ENCODE assay signal across 25 mouse cellular contexts in the genomic region with DNA sequence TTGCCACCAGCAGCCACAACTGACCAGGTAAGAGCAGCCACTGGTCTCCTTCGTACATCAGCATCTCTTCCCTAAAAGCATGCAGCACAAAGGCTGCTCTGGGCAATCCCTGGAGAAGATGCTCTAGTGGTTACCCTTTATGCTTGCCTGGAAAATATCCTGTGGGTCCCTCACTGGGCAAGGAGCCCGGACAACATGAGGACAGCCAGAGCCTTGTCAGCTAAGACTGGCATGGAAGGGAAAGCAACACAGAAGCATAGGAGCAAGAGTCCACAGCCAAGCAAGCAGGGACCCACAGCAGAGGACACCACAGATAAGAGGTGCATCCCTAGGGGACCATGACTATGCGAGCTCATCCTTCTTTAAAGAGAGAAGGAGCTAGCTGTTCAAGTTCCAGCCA. TPM values are rescaled to one million over a fixed set of nuclear protein-coding genes. Genes with fewer than 3 reads are reported as not detected.
A peak's percentile ranks its signal among the peaks of the same experiment; 100 is the strongest.
DNase-seq lines count a peak whose midpoint lies in the region; ATAC-seq and TF ChIP-seq lines count a peak whose summit lies in the region.
"Had no signal": no experiment of that assay in that cellular context is flagged by ENCODE, and none has a peak within 500 bp of the region (broad histone marks: within the 10 kb centered on the region; RNA-seq: fewer than 3 reads in every experiment).

No protein-coding gene starts in this region.

- TF ChIP-seq CTCF in heart, adult 2 months (IDR thresholded peaks at IDR 0.05), result no peak

- no peak for ATAC-seq in liver, embryonic 11.5 days (replicated peaks; ENCODE audit: low FRiP score)
- no peak for ATAC-seq in liver, embryonic 13.5 days (ENCODE audit: low read depth)
- ATAC-seq: forebrain, embryonic 15.5 days; midbrain, embryonic 16.5 days; Patski had no signal

- TF ChIP-seq EP300 in heart, adult 2 months (IDR thresholded peaks at IDR 0.05; ENCODE audit: insufficient read depth, low read depth, low read length), result no peak

- peaks cover 8% of the 10 kb centered on the region for H3K36me3 ChIP-seq in heart, adult 2 months (ENCODE audit: control insufficient read depth, insufficient read depth, low read length)
- H3K36me3 ChIP-seq in liver, embryonic 11.5 days (ENCODE audit: control insufficient read depth, insufficient read depth, low read length), result peaks cover 13% of the 10 kb centered on the region; the same call in 1 of the 2 replicates
- H3K36me3 ChIP-seq in liver, embryonic 13.5 days, result peaks cover 72% of the 10 kb centered on the region

- intact Hi-C loops in heart, adult 2 months (cut with DNase I), result no loop called here
- intact Hi-C loops in heart, postnatal 36 days (cut with DNase I), result no loop called here

- H3K4me2 ChIP-seq in liver, embryonic 11.5 days, result no peak overlapping the region
- no peak overlapping the region for H3K4me2 ChIP-seq in liver, embryonic 13.5 days
- H3K4me2 ChIP-seq: embryonic facial prominence, embryonic 12.5 days; forebrain, embryonic 15.5 days; stomach, embryonic 15.5 days had no signal

- no peak for DNase-seq in heart, adult 2 months
- DNase-seq in heart, postnatal 36 days, result no peak
- DNase-seq in liver, result peak; percentile 36
- DNase-seq in liver, embryonic 11.5 days (ENCODE audit: low spot score), result no peak
- no peak for DNase-seq in liver, embryonic 13.5 days
- no peak for DNase-seq in right cerebral cortex, postnatal 25 days
- DNase-seq in urinary bladder, adult 2 months (ENCODE audit: low spot score), result no peak
- DNase-seq: adrenal gland, postnatal 25 days; cerebellum, adult 11-12 months; kidney, adult 2 months; kidney, postnatal 14 days; layer of hippocampus, postnatal 36 days; lung, adult 18-20 months; right cerebral cortex, postnatal 14 days; thymus, adult 2 months had no signal

- no peaks in the 10 kb centered on the region for H3K79me2 ChIP-seq in heart, adult 2 months (replicated peaks; ENCODE audit: control insufficient read depth, insufficient read depth, low read length)

- peak overlapping the region; percentile 52 for H3K27ac ChIP-seq in heart, adult 2 months
- no peak overlapping the region for H3K27ac ChIP-seq in liver, embryonic 11.5 days (ENCODE audit: low read depth, low read length)
- H3K27ac ChIP-seq in liver, embryonic 13.5 days, result peak overlapping the region; percentile 100
- H3K27ac ChIP-seq: embryonic facial prominence, embryonic 12.5 days; forebrain, embryonic 15.5 days; limb, embryonic 10.5 days; stomach, embryonic 15.5 days had no signal

- no peak overlapping the region for H3K9ac ChIP-seq in heart, adult 2 months (ENCODE audit: low read depth, low read length)
- no peak overlapping the region for H3K9ac ChIP-seq in liver, embryonic 11.5 days (ENCODE audit: low read depth, low read length)
- peak overlapping the region; percentile 67 for H3K9ac ChIP-seq in liver, embryonic 13.5 days
- H3K9ac ChIP-seq: embryonic facial prominence, embryonic 12.5 days; forebrain, embryonic 15.5 days; stomach, embryonic 15.5 days had no signal

- H3K27me3 ChIP-seq in heart, adult 2 months (ENCODE audit: control insufficient read depth, insufficient read depth, low read length), result no peaks in the 10 kb centered on the region
- no peaks in the 10 kb centered on the region for H3K27me3 ChIP-seq in liver, embryonic 11.5 days (replicated peaks; ENCODE audit: control insufficient read depth, insufficient read depth, low read length)
- no peaks in the 10 kb centered on the region for H3K27me3 ChIP-seq in liver, embryonic 13.5 days
- H3K27me3 ChIP-seq: embryonic facial prominence, embryonic 12.5 days; forebrain, embryonic 15.5 days; Patski; stomach, embryonic 15.5 days had no signal

- no peaks in the 10 kb centered on the region for H3K9me3 ChIP-seq in liver, embryonic 11.5 days (ENCODE audit: control insufficient read depth, low read length)
- no peaks in the 10 kb centered on the region for H3K9me3 ChIP-seq in liver, embryonic 13.5 days (replicated peaks)
- H3K9me3 ChIP-seq: embryonic facial prominence, embryonic 12.5 days; forebrain, embryonic 15.5 days; limb, embryonic 10.5 days; stomach, embryonic 15.5 days had no signal

- H3K4me1 ChIP-seq in heart, adult 2 months (ENCODE audit: control insufficient read depth, insufficient read depth, low read length), result peaks cover 25% of the 10 kb centered on the region
- peaks cover 34% of the 10 kb centered on the region for H3K4me1 ChIP-seq in liver, embryonic 11.5 days (replicated peaks; ENCODE audit: control insufficient read depth, insufficient read depth, low read length)
- peaks cover 80% of the 10 kb centered on the region for H3K4me1 ChIP-seq in liver, embryonic 13.5 days (replicated peaks)
- H3K4me1 ChIP-seq: embryonic facial prominence, embryonic 12.5 days; forebrain, embryonic 15.5 days; limb, embryonic 10.5 days had no signal

- WGBS in heart, adult 2 months, result 70% methylated on average over 3 of the region's 3 CpGs
- WGBS in liver, embryonic 11.5 days, result 92% methylated on average over 3 of the region's 3 CpGs
- 78% methylated on average over 3 of the region's 3 CpGs for WGBS in liver, embryonic 13.5 days (ENCODE audit: insufficient replicate concordance)

- no peak overlapping the region for H3K4me3 ChIP-seq in heart, adult 2 months
- no peak overlapping the region for H3K4me3 ChIP-seq in liver, embryonic 11.5 days (ENCODE audit: low read depth, low read length)
- no peak overlapping the region for H3K4me3 ChIP-seq in liver, embryonic 13.5 days (replicated peaks)
- H3K4me3 ChIP-seq: embryonic facial prominence, embryonic 12.5 days; forebrain, embryonic 15.5 days; layer of hippocampus, adult 2 months; limb, embryonic 10.5 days; stomach, embryonic 15.5 days had no signal

- TF ChIP-seq POLR2A in heart, adult 2 months (IDR thresholded peaks at IDR 0.05; ENCODE audit: insufficient read depth, low read depth, low read length), result no peak

RNA-seq across cellular contexts. Expression of a gene that starts 12.9 kb away (rescaled TPM):
- total RNA-seq in heart, adult 2 months (2021), result 10 to 100 TPM; 33.7 to 39.4 TPM
- polyA plus RNA-seq in heart, adult 2 months (2012; rRNA removed), result 39.0 and 39.1 TPM in 2 replicates
- total RNA-seq in heart, postnatal 36 days (2021), result 100 to 1,000 TPM in 1 of 2 experiments, 10 to 100 TPM in 1; 72.3 to 103 TPM
- not detected in 2 replicates for polyA plus RNA-seq in liver, embryonic 11.5 days (2014; fragmentation: Nextera tagmentation; extraction: Ambion mirVana)
- not detected in 2 replicates for polyA plus RNA-seq in liver, embryonic 13.5 days (2015; fragmentation: Nextera tagmentation; extraction: Ambion mirVana)
- polyA plus RNA-seq in urinary bladder, adult 2 months (2012; rRNA removed), result 0.49 and 1.3 TPM in 2 replicates
- total RNA-seq: neutrophil, adult 5-6 weeks had no signal
- polyA plus RNA-seq: embryonic facial prominence, embryonic 12.5 days; forebrain, embryonic 15.5 days; hindbrain, embryonic 11.5 days; limb, embryonic 10.5 days; midbrain, embryonic 16.5 days had no signal

RNA-seq across cellular contexts. Expression of a gene that starts 33.3 kb away (rescaled TPM):
- total RNA-seq in heart, adult 2 months (2021), result 100 to 1,000 TPM; 245 to 496 TPM
- polyA plus RNA-seq in heart, adult 2 months (2012; rRNA removed), result 109 and 193 TPM in 2 replicates
- total RNA-seq in heart, postnatal 36 days (2021), result 100 to 1,000 TPM; 331 to 414 TPM
- 487 and 491 TPM in 2 replicates for polyA plus RNA-seq in liver, embryonic 11.5 days (2014; fragmentation: Nextera tagmentation; extraction: Ambion mirVana)
- 673 and 808 TPM in 2 replicates for polyA plus RNA-seq in liver, embryonic 13.5 days (2015; fragmentation: Nextera tagmentation; extraction: Ambion mirVana)
- 209 and 247 TPM in 2 replicates for polyA plus RNA-seq in urinary bladder, adult 2 months (2012; rRNA removed)

RNA-seq across cellular contexts. Expression of a gene that starts 54.9 kb away (rescaled TPM):
- total RNA-seq in heart, adult 2 months (2021), result not detected
- 0.32 and 1.2 TPM in 2 replicates for polyA plus RNA-seq in heart, adult 2 months (2012; rRNA removed)
- total RNA-seq in heart, postnatal 36 days (2021), result not detected
- polyA plus RNA-seq in liver, embryonic 11.5 days (2014; fragmentation: Nextera tagmentation; extraction: Ambion mirVana), result 1.2 and 1.6 TPM in 2 replicates
- 2.5 TPM in 2 replicates for polyA plus RNA-seq in liver, embryonic 13.5 days (2015; fragmentation: Nextera tagmentation; extraction: Ambion mirVana)
- polyA plus RNA-seq in urinary bladder, adult 2 months (2012; rRNA removed), result 1.1 and 1.7 TPM in 2 replicates
- total RNA-seq: adrenal gland, postnatal 25 days had no signal
- polyA plus RNA-seq: heart, embryonic 14.5 days had no signal

Comparison
In these comparisons a context has a peak if more than half of its experiments do, and no peak if none do; other contexts are left out.
1. RNA of a gene that starts 12.9 kb away (polyA plus RNA-seq): 39.0 to 39.1 TPM in heart, adult 2 months; 0.49 to 1.3 TPM in urinary bladder, adult 2 months, not detected in liver, embryonic 13.5 days and not detected in liver, embryonic 11.5 days; every median in the first group is over 10 times any median in the second.